Mouse (Mus musculus) splenic B cell, adult 2 months (primary cell): Measurements from ENCODE around the gene Sardh.

Source experiments
- DNase-seq: peaks from one replicate; pipeline ENCODE4 v3.0.0-alpha.2; 2011; ENCODE audit warnings: low read depth, low spot score
- H3K27me3 ChIP-seq: 2 replicates; pipeline ENCODE4 v1.6.1; 2012; ENCODE audit warnings: mild to moderate bottlenecking, low read length, moderate library complexity, mixed read lengths; ENCODE audit not compliant: control insufficient read depth, poor library complexity, insufficient read depth, severe bottlenecking
- H3K36me3 ChIP-seq: 2 replicates; pipeline ENCODE4 v1.6.1; 2012; ENCODE audit warnings: mild to moderate bottlenecking, low read length, moderate library complexity, mixed read lengths; ENCODE audit not compliant: control insufficient read depth, poor library complexity, insufficient read depth, severe bottlenecking

The Sardh gene

DNA sequence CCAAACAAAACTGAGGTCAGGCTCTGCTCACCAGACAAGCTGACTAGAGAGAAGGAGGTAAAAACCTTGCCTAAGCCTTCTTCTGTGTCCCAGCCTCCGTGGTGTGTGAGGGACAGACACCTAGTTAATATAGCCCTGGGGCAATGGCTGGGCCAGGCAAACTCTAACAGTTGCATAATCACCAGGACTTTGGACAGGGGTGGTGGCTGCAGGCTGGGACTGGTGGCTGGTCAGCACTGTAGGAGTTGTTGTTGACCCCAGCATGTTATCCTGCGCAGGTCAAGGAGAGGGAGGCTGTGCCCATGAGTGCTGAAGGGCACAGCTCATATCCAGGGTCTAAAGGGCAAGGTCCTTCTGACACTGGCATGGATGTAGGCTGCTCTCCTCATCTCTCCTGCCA, at the start of gene Sardh:
Gene Sardh, minus strand, starts transcription at position 127 of the 400 bp plus-strand sequence.
- Histone ChIP-seq H3K27me3 (no peaks in the 10 kb centered on the region), H3K36me3 (no peaks in the 10 kb centered on the region)
- no peak for DNase-seq

DNA sequence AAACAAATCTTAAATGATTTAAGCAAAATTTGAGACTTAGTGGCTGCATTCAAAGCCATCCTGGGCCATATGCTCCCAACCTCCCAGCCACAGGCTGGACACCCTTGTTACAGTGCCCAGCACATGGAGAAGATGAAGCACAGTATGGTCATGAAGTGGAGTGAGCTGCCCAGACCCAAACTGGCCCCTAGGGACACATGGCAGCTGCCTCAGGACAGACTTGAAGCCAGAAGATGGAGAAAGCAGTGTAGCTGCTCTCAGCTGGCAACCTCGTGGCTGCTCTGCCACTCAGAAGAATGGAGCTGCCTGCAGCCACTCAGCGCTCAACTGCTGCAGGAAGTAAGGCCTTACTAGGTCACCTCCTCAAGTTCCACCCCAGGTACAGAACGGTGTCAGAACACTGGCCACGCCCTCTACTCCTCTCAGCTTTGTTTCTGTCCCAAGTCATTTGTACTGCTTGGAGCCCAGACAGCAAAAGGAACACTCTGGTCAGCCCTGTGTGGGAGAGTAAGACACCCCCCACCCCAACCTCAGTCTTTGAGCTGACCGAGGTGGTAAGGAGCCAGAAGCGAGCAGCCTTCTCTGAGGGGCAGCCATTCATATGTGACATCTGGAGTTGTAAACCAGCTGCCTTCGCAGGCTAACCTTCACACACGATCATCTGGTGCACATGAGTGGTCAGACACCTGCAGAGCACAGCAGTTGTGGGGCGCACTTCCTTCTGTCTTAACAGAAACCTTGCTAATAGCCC, 48.7 kb upstream of the Sardh start:
- peak; percentile 82 for DNase-seq
- Histone ChIP-seq H3K36me3 (no peaks in the 10 kb centered on the region; the same call in none of the 2 replicates), H3K27me3 (no peaks in the 10 kb centered on the region)

DNA sequence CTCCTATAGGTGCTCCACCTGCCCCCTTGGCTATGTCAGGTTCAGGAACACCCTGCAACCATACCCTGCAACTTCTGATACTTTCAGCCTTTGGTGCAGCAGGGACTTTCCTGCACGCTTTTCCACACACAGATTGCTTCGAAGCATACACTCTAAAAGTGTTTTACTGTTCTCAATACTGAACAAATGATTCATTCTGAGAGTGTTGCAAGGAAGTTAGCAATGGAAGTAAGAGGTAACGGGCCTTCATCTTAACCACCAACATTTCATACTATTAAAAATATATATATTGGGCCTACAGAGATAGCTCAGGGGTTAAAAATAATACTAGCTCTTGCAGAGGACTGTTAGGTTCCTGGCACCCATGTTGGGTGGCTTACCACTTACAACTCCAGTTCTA, 46.6 kb upstream of the Sardh start:
- peaks cover 2% of the 10 kb centered on the region for H3K36me3 ChIP-seq
- no peak for DNase-seq
- no peaks in the 10 kb centered on the region for H3K27me3 ChIP-seq

DNA sequence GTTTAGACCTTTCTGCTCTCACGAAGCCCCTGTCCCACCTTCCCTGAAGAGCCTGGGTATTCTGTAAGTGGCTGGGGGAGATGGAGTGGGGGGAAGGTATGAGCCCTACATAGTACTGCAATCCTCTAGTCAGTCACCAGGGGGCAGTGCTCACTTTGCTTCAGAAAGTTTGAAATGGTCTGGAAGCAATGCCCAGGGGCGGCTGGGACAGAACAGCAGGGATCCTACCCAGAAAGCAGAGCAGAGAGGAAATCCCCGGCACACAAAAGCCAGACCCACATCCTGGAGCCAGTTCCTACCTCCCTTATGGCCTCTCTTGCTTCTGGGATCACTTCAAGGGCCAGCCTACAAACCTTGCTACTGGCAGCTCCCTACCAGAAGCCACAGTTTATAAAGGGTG, 40.9 kb upstream of the Sardh start:
- no peaks in the 10 kb centered on the region for H3K27me3 ChIP-seq
- H3K36me3 ChIP-seq, result peaks cover 7% of the 10 kb centered on the region
- peak; percentile 89 for DNase-seq

DNA sequence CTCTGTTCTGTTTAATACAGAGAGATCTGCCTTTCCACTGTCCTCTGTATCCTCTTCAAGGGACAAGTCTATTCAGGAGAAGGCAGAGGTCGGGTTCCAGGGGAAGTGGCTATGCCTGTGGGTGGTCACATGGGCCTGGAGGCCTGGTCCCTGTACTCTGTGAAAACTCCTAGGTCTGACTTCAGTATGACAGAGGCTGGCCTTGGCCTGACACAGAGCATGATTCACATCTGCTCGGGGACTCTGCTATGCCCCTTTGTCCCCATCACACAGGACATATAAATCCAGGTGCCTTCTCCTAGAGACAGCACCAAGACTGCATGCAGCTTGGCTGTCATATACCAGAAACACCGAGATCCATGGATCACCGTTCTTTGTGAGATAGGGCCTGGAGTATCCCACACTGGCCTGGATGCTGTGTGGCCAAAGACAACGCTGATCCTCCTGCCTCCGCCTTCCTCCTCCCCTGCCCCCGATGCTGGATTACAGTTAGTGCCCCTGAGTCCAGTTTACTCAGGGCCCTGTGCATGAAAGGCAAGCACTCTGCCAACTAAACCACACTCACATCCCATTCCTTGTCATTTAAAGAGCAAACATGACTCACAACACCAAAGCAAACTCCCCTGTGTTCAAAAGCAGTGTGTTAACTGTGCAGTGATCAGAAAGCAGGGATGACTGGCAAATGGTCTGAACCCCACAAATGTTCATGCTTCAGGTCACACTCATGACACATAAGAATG, 39.0 kb upstream of the Sardh start:
- DNase-seq, result no peak
- peaks cover 11% of the 10 kb centered on the region for H3K36me3 ChIP-seq
- H3K27me3 ChIP-seq, result no peaks in the 10 kb centered on the region

DNA sequence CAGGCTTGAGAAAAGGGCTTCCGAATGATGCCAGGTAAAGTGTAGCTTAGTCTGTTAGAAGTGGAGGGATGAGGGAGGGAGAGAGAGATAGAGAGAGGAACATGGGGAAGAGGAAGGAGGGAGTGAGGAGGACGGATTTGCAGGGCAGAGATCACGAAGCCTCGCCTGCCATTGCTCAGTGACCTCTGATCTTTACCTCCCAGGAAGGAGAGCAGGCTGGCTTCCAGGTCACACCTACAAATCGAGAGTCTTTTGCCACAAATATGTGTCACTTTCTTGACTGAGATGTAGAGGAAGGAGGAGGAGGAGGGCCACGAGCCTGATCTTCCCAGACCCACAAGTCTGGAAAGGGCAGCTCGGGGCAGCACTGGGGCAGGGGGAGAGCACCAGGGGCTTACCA, 36.3 kb upstream of the Sardh start:
- DNase-seq, result no peak
- peaks cover 13% of the 10 kb centered on the region for H3K36me3 ChIP-seq
- no peaks in the 10 kb centered on the region for H3K27me3 ChIP-seq

DNA sequence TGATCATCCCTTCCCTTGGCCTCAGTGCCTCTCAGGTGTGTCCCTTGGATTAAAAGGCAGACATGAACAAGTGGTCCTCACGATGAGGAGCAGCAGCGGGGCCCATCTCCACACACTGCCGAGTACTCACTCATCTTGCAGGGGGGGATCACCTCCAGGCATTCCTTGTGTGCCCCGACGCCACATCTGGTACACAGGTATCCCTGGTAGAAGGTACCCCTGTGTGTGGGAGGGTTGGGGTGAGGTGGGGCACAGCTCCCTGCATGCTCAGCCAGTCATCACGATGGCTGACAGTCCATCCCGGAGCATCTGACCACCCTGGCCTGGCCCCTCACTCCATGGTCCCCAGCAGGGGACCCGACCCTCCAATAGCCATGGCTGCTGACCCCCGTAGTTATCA, 33.6 kb upstream of the Sardh start:
- peaks cover 14% of the 10 kb centered on the region for H3K36me3 ChIP-seq
- DNase-seq, result no peak
- no peaks in the 10 kb centered on the region for H3K27me3 ChIP-seq

DNA sequence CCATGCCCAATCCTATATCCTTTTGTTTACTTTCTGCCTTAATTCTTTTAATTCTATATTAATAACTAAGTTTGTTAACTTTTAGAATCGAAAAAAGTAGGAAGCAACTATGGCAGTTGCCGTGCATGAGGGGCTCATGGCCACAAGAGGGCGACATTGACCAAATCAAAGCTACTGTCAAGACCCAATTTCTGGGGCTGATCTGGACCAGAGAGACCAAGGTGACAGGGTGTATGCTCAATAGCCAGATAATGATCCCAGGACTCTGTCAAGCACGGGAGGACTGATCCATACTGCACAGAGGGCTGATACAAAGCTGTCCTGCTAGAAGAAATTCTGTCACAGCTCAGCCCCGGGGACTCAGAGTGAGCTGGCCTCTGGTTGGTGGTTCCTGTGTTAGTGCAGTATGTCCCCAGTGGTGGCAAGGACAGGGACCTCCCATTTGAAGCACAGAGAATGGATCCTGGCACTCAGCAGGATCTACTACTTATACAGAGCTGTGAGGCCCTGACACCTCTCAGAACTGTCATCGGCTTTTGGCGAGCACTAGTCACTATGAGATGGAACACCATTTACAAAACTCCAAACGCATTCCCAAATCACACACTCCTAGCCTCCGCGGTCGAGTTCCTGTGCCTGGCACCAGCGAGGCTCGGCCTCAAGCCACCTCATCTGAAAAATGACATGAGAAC, 32.9 kb upstream of the Sardh start:
- H3K36me3 ChIP-seq, result peaks cover 14% of the 10 kb centered on the region
- H3K27me3 ChIP-seq, result no peaks in the 10 kb centered on the region
- DNase-seq, result peak; percentile 88

DNA sequence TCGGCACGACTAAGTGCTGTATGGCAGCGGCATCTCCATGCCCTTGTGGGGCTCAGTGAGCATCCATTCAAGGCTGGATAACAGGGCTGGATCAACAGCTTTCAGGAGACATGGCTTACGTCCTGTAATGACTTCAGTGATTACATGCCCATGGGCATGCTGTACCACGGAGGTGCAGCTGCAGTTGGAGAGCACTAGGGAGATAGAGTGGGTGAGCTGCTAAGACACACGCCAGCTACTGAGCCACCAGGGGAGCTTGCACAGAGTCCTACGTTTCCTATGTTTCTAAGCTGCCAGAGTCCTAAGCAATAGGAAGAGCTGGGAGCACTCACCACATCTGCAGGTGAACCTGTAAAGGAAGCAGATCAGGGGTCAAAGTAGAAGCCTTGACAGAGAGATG, 30.7 kb upstream of the Sardh start:
- DNase-seq, result no peak
- Histone ChIP-seq H3K36me3 (peaks cover 20% of the 10 kb centered on the region), H3K27me3 (no peaks in the 10 kb centered on the region)

DNA sequence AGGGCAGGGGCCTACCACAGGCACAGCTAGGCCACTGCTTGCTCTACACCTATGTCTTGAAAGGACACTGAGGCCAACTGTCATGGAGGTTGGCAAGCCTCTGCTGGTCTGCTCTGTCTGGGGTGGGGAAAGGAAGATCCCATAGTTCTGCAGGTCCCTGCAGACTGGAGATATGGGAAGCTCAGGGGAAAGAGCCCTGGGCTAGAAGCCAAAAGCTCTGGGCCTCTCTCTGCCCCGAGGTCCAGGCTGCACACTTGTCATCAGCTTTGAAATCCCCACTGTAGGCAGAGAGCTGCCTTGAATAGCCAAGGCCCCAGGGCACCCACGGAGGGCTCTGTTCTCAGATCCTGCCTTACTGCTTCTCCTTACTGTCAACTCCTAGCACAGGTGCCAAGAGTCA, 20.2 kb upstream of the Sardh start:
- no peak for DNase-seq
- H3K36me3 ChIP-seq, result peaks cover 22% of the 10 kb centered on the region
- H3K27me3 ChIP-seq, result no peaks in the 10 kb centered on the region

DNA sequence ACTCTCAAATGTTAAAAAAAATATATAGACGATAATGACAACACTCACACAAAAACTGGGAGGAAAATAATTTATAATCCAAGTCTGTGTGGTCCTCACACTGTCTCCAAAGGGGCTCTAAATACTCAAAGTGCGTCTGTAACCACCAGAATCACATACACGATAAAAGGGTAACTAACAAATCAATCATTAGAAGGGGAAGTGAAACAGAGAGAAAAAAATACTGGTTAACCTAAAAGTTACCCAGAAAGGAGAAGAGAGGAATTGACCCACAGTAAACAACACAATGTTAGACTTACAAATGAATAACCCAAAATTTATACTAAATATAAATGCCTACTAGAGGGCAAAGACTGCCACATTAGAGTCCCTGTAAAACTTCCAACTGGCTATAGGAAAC, 17.7 kb upstream of the Sardh start:
- no peaks in the 10 kb centered on the region for H3K27me3 ChIP-seq
- peaks cover 14% of the 10 kb centered on the region for H3K36me3 ChIP-seq
- DNase-seq, result peak; percentile 63

DNA sequence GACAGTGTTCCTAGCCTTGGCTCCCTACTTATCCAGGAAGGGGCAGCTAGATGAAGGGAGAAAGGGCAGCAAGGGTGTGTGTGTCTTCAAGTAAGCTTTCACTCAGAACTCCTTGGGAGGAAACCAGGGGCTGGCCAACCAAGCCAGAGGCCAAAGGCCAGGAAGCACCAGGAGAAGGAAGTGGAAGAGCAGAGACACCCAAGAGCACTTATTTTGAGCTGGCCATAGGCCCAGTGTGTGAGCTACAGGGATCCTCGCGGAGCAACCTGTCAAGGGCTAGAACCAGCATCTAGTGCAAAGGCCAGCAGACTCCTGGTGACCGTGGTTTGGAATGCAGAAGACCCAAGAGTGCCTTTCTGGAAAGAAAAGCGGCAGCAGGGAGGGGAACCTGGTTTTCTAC, 14.8 kb upstream of the Sardh start:
- DNase-seq, result no peak
- Histone ChIP-seq H3K27me3 (no peaks in the 10 kb centered on the region), H3K36me3 (peaks cover 12% of the 10 kb centered on the region)

DNA sequence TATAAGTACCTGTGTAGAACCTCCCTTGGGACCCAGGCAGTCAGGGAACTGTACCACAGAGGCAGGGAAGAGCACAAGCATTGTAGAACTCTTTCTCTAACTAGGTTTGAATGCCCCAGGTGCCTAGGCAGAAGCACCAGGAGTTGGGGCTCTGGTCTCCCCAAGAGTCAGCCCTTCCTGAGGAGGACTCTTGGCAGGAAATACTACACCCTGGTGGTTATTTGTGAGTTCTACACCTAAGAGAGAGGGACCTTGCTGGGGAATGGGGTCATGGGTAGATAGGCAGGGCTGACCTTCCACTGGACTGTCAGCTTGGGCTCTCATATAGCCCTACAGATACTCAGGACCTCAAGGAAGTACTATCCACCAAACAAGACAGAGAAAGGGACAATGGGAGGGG, 3.3 kb upstream of the Sardh start:
- no peaks in the 10 kb centered on the region for H3K36me3 ChIP-seq
- no peak for DNase-seq
- no peaks in the 10 kb centered on the region for H3K27me3 ChIP-seq

DNA sequence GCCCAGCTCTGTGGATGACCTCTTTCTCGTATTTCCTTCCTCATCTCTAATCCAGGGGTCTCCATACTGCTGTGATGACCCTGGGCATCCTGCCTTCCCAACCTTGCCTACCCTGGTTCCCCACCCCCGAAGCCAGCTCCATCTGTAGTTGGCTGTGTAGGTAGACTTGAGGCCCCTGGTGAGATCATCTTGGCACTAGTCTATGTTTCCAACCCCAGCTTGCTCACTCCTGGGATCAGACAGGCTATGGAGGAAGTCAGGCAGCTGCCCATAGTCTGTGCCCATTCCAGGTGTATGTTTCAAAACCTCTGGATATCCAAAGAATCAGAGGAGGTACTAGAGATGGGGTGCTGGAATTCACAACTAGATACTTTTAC, 662 bp downstream of the Sardh start:
- Histone ChIP-seq H3K27me3 (no peaks in the 10 kb centered on the region), H3K36me3 (no peaks in the 10 kb centered on the region)
- DNase-seq, result no peak
